Mouse (Mus musculus): ENCODE data around the gene Zfp362. TPM values are rescaled to one million over a fixed set of nuclear protein-coding genes. Genes with fewer than 3 reads are reported as not detected.
A peak's percentile ranks its signal among the peaks of the same experiment; 100 is the strongest.

The Zfp362 gene
- polyA plus RNA-seq, 1 experiment from 2014 or later: 47.5 TPM

DNA sequence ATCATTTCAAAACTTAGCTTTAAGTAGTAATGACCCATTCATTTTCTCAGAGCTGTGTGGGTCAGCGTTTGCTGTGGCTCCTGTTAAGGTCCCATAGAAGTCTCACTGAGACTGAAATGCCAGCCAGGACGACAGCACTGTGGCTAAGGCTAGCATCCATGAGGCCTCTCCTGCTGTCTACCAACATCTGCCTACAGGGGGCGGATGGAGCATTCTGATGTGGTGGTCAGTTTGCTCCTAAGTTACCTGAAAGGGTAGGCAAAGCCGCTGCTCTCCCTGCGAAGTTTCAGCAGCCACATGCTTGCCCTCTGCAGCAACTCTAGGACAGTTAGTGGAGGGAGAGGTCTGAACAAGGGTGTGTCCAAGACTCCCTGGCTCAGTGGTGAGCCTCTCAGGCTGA, 54.8 kb downstream of the Zfp362 start:
- WGBS: 65% methylated on average over 5 of the region's 5 CpGs
- H3K4me2 ChIP-seq (replicated peaks; ENCODE audit: low read depth, low read length): no peak overlapping the region
- H3K27ac ChIP-seq (ENCODE audit: low read length): no peak overlapping the region
- no peak for ATAC-seq (ENCODE audit: low FRiP score, low TSS enrichment)
- H3K27me3 ChIP-seq (ENCODE audit: insufficient read depth, low read length): no peaks in the 10 kb centered on the region
- no peaks in the 10 kb centered on the region for H3K4me1 ChIP-seq (ENCODE audit: insufficient read depth, low read length)
- no peaks in the 10 kb centered on the region for H3K9me3 ChIP-seq (ENCODE audit: low read length)
- peaks cover 73% of the 10 kb centered on the region for H3K36me3 ChIP-seq (ENCODE audit: insufficient read depth, low read length)
- no peak overlapping the region for H3K9ac ChIP-seq (replicated peaks; ENCODE audit: low read length)
- no peak overlapping the region for H3K4me3 ChIP-seq (ENCODE audit: low read length)

DNA sequence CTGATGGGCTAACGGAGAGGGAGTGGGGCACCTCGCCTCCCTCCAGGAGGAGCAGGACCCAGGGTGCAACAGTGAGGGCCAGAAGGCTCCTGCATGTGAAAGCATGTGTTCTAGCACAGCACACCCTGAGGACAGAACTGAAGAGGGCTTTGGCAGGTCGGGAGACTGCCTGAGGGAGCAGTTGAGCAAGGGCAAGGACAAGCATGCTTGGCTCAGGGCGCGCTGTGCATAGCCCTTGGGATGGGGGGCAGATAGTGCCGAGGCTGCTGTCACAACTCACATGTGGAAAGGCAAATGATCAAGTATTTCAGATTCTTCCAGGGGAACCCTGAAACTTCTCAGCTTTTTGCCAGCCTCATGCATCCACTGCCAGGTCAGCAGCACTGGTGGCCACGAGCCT, 57.5 kb downstream of the Zfp362 start:
- no peaks in the 10 kb centered on the region for H3K4me1 ChIP-seq (ENCODE audit: insufficient read depth, low read length)
- no peak for ATAC-seq (ENCODE audit: low FRiP score, low TSS enrichment)
- H3K36me3 ChIP-seq (ENCODE audit: insufficient read depth, low read length): peaks cover 93% of the 10 kb centered on the region
- H3K4me3 ChIP-seq (ENCODE audit: low read length): no peak overlapping the region
- 94% methylated on average over 7 of the region's 7 CpGs for WGBS
- no peak overlapping the region for H3K9ac ChIP-seq (replicated peaks; ENCODE audit: low read length)
- no peak overlapping the region for H3K4me2 ChIP-seq (replicated peaks; ENCODE audit: low read depth, low read length)
- H3K27ac ChIP-seq (ENCODE audit: low read length): no peak overlapping the region
- H3K27me3 ChIP-seq (ENCODE audit: insufficient read depth, low read length): no peaks in the 10 kb centered on the region
- H3K9me3 ChIP-seq (ENCODE audit: low read length): no peaks in the 10 kb centered on the region

DNA sequence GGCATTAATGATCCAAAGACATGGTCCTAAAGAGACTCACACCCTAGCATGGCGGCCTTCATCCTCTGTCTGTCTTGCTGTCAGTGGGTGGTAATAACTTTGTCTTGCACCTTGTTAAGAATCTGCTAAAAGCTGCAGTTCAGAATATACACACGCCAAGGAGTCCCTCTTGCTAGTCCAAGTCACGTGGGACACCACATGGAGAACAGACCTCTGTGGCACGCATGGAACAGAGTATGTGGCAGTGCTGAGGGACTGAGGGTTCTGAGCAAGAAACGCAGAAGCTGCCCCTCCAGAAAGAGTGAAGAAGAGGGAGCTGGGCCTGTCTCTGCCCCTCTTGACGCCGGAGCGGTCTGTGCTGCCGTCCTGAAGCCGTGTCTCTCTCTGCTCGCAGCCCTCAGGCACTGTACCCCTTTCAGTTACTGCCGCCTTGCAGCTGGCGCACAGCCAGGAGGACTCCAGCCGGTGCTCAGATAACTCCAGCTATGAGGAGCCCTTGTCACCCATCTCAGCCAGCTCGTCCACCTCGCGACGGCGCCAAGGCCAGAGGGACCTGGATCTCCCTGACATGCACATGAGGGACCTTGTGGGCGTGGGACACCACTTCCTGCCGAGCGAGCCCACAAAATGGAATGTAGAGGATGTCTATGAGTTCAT, 58.1 kb downstream of the Zfp362 start:
- Histone ChIP-seq H3K36me3 (ENCODE audit: insufficient read depth, low read length) (peaks cover 93% of the 10 kb centered on the region), H3K4me2 (replicated peaks; ENCODE audit: low read depth, low read length) (no peak overlapping the region), H3K27ac (ENCODE audit: low read length) (no peak overlapping the region), H3K9ac (replicated peaks; ENCODE audit: low read length) (no peak overlapping the region), H3K9me3 (ENCODE audit: low read length) (no peaks in the 10 kb centered on the region), H3K4me3 (ENCODE audit: low read length) (no peak overlapping the region), H3K4me1 (ENCODE audit: insufficient read depth, low read length) (peaks cover 3% of the 10 kb centered on the region; the same call in 1 of the 2 replicates), H3K27me3 (ENCODE audit: insufficient read depth, low read length) (no peaks in the 10 kb centered on the region)
- ATAC-seq (ENCODE audit: low FRiP score, low TSS enrichment): no peak
- WGBS: 84% methylated on average over 22 of the region's 22 CpGs

DNA sequence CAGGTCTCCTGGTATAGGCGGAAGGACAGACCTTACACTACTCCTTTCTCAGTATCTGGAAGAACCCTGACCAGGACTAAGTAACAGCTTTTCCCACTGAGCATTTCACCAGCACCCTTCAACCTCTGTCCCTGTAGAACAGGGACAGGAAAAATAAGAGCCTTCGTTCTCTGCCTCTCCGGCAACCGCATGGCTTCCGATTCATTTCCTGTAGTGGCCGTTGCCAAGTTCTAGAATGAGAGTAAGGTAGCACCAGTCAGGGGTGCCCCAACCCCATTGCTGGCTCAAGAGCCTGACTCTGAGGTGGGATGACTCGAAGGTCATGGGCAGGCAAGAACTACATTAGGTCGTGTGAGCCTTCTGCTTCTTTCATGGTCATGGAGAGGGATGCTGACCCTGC, 60.7 kb downstream of the Zfp362 start:
- 78% methylated on average over 8 of the region's 8 CpGs for WGBS
- no peaks in the 10 kb centered on the region for H3K9me3 ChIP-seq (ENCODE audit: low read length)
- no peak for ATAC-seq (ENCODE audit: low FRiP score, low TSS enrichment)
- H3K4me2 ChIP-seq (replicated peaks; ENCODE audit: low read depth, low read length): no peak overlapping the region
- H3K4me1 ChIP-seq (ENCODE audit: insufficient read depth, low read length): peaks cover 24% of the 10 kb centered on the region; the same call in 1 of the 2 replicates
- H3K36me3 ChIP-seq (ENCODE audit: insufficient read depth, low read length): peaks cover 70% of the 10 kb centered on the region
- no peak overlapping the region for H3K4me3 ChIP-seq (ENCODE audit: low read length)
- no peaks in the 10 kb centered on the region for H3K27me3 ChIP-seq (ENCODE audit: insufficient read depth, low read length)
- H3K9ac ChIP-seq (replicated peaks; ENCODE audit: low read length): no peak overlapping the region
- no peak overlapping the region for H3K27ac ChIP-seq (ENCODE audit: low read length)

DNA sequence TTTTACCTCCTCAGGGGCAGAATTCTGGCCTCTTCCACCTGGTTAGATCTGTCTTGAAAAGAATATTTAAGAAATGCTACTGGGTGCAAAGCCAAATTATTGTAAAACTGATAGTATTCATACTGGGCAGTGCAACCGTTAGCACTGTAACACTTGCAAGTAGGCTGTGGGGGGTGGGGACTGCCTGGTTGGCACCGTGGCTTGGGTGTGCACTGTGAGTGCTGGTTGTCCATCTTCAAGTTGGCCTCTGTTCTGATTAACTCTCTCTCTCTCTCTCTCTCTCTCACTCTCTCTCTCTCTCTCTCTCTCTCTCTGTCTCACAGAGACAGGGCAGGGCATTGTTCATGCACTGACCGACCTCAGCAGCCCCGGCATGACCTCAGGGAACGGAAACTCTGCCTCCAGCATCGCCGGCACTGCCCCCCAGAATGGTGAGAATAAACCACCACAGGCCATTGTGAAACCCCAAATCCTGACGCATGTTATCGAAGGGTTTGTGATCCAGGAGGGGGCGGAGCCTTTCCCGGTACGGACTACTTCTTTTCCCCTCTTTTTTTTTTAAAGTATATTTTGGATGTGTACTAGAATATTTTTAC, 62.7 kb downstream of the Zfp362 start:
- WGBS: 83% methylated on average over 12 of the region's 12 CpGs
- Histone ChIP-seq H3K4me2 (replicated peaks; ENCODE audit: low read depth, low read length) (no peak overlapping the region), H3K27ac (ENCODE audit: low read length) (no peak overlapping the region), H3K4me1 (ENCODE audit: insufficient read depth, low read length) (peaks cover 28% of the 10 kb centered on the region), H3K4me3 (ENCODE audit: low read length) (no peak overlapping the region), H3K27me3 (ENCODE audit: insufficient read depth, low read length) (no peaks in the 10 kb centered on the region), H3K9ac (replicated peaks; ENCODE audit: low read length) (no peak overlapping the region), H3K36me3 (ENCODE audit: insufficient read depth, low read length) (peaks cover 52% of the 10 kb centered on the region), H3K9me3 (ENCODE audit: low read length) (no peaks in the 10 kb centered on the region)
- ATAC-seq (ENCODE audit: low FRiP score, low TSS enrichment): no peak

DNA sequence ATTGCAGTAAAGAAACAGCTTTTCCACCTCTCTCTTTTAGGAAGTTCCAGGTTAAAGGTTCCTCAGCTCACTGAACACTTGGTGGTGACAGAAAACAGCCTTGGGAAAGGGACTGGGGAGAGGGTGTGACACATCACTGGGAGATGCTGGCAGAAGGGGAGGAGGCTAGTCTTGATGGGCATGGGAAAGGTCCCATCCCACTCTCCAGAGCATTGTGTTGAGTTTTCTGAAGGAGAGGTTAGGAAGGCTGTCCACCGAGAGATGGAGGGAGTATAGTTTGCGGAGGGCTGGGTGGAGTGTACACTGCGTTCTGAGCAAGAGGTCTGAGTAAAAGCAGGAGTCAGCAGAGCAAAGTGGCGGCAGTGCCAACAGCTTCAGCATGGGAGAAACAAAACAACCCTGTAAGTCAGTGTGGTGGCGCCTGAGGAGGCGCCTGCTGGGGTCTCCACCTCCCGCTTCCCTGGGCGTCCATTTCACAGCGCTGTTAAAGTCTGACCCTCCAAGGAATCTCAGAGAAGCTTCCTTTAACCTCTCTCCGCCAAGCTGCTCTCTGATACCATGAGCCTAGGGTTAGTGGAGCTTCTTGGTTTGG, 63.4 kb downstream of the Zfp362 start:
- Histone ChIP-seq H3K4me3 (ENCODE audit: low read length) (no peak overlapping the region), H3K9ac (replicated peaks; ENCODE audit: low read length) (no peak overlapping the region), H3K9me3 (ENCODE audit: low read length) (no peaks in the 10 kb centered on the region), H3K4me1 (ENCODE audit: insufficient read depth, low read length) (peaks cover 35% of the 10 kb centered on the region), H3K36me3 (ENCODE audit: insufficient read depth, low read length) (peaks cover 46% of the 10 kb centered on the region), H3K4me2 (replicated peaks; ENCODE audit: low read depth, low read length) (no peak overlapping the region), H3K27me3 (ENCODE audit: insufficient read depth, low read length) (no peaks in the 10 kb centered on the region), H3K27ac (ENCODE audit: low read length) (peak overlapping the region; percentile 10; the same call in 1 of the 2 replicates)
- 42% methylated on average over 10 of the region's 10 CpGs for WGBS
- ATAC-seq (ENCODE audit: low FRiP score, low TSS enrichment): no peak; the same call in 1 of the 2 replicates

DNA sequence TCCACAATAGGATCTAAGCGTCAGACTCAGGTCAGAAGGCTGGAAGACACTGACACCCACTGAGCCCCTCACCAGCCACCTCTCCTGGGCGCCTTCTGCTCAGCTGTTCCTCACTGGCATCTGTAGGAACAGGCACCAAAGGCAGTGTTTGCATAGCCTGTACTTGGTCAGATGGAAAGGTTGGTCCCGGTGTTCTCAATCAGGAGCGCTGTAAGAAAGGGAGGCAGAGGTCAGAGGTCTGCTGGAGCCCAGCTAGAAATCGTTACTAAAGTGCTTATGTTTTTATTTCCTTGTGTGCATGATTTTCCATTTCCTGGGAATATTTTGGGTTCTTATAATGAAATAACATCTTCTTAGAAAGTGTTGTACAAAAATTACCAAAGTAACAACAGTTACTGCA, 63.9 kb downstream of the Zfp362 start:
- Histone ChIP-seq H3K36me3 (ENCODE audit: insufficient read depth, low read length) (peaks cover 40% of the 10 kb centered on the region), H3K4me2 (replicated peaks; ENCODE audit: low read depth, low read length) (no peak overlapping the region), H3K27me3 (ENCODE audit: insufficient read depth, low read length) (no peaks in the 10 kb centered on the region), H3K9ac (replicated peaks; ENCODE audit: low read length) (0 out of 2 replicates have a peak overlapping the region, but pooled peaks have one; percentile 5), H3K4me1 (ENCODE audit: insufficient read depth, low read length) (peaks cover 40% of the 10 kb centered on the region), H3K27ac (ENCODE audit: low read length) (no peak overlapping the region), H3K4me3 (ENCODE audit: low read length) (no peak overlapping the region), H3K9me3 (ENCODE audit: low read length) (no peaks in the 10 kb centered on the region)
- WGBS: 25% methylated on average over 5 of the region's 5 CpGs
- ATAC-seq (ENCODE audit: low FRiP score, low TSS enrichment): no peak

DNA sequence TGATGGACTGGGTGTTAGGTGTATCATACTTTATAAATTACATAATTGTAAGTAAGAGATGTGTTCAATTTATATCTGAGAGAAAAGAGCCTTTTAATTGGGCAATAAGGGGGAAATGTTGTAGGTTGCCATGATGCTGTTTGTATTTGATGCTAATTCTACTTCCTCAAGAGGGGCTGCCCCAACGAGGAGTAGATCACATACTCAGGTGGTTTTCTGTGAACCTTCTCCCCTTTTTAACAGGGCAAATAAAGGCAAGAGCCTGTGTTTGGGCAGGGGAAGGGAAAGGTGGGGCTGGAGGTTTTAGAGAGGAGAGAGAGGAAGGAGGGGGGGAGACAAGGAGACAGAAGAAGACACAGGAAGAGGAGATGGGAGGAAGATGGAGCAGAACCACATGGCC, 65.0 kb downstream of the Zfp362 start:
- no peaks in the 10 kb centered on the region for H3K27me3 ChIP-seq (ENCODE audit: insufficient read depth, low read length)
- peaks cover 51% of the 10 kb centered on the region for H3K4me1 ChIP-seq (ENCODE audit: insufficient read depth, low read length)
- no peak overlapping the region for H3K27ac ChIP-seq (ENCODE audit: low read length)
- H3K9me3 ChIP-seq (ENCODE audit: low read length): no peaks in the 10 kb centered on the region
- ATAC-seq (ENCODE audit: low FRiP score, low TSS enrichment): no peak
- no peak overlapping the region for H3K4me2 ChIP-seq (replicated peaks; ENCODE audit: low read depth, low read length)
- 48% methylated on average over 1 of the region's 1 CpGs for WGBS
- H3K36me3 ChIP-seq (ENCODE audit: insufficient read depth, low read length): peaks cover 30% of the 10 kb centered on the region
- no peak overlapping the region for H3K9ac ChIP-seq (replicated peaks; ENCODE audit: low read length)
- H3K4me3 ChIP-seq (ENCODE audit: low read length): no peak overlapping the region

DNA sequence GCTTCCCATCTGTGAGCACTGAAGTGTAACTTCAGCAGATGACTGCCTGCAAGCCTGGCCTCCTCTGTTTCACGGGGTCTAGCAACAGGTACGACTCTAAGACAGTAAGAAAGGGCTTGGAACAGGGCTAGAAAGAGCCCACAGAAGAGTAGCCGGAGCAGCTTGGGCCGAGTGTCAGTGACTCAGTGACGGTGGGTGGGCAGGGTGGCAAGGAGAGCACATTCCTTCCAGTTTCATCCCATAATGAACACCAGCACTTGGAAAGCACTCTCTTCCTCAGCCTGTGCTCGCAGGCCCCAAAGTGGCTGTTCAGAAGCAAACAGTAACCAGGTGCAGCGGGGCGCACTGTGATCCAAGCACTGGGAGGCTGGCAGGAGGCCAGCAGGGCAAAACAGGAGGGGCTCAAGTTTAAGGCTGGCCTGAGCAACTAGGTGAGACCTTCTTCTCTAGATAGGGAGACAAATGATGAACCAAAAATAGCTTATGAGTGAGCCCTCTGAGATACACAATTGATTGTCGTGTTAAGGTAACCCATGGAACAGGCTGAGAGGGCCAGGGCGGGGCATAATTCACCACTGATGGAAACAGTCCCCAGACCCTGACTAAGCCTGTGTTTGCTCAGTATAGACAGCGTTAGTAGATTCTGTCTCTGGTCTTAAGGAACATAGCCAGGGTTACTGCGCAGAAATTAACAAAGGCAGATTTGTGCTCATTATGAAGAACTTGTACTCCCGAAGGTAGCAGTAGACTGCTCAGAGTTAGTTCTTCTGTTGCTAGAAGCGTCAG, 67.8 kb downstream of the Zfp362 start:
- no peaks in the 10 kb centered on the region for H3K9me3 ChIP-seq (ENCODE audit: low read length)
- H3K4me2 ChIP-seq (replicated peaks; ENCODE audit: low read depth, low read length): peak overlapping the region; percentile 22; the same call in 1 of the 2 replicates
- H3K4me3 ChIP-seq (ENCODE audit: low read length): no peak overlapping the region
- H3K36me3 ChIP-seq (ENCODE audit: insufficient read depth, low read length): 0 out of 2 replicates have a peak, but pooled peaks cover 6% of the 10 kb centered on the region
- 0 out of 2 replicates have a peak overlapping the region, but pooled peaks have one; percentile 43 for H3K9ac ChIP-seq (replicated peaks; ENCODE audit: low read length)
- WGBS: 59% methylated on average over 14 of the region's 14 CpGs
- peaks cover 79% of the 10 kb centered on the region for H3K4me1 ChIP-seq (ENCODE audit: insufficient read depth, low read length)
- no peaks in the 10 kb centered on the region for H3K27me3 ChIP-seq (ENCODE audit: insufficient read depth, low read length)
- ATAC-seq (ENCODE audit: low FRiP score, low TSS enrichment): 0 out of 2 replicates have a peak, but pooled peaks have one; percentile 24
- peak overlapping the region; percentile 95 for H3K27ac ChIP-seq (ENCODE audit: low read length)
